Mouse (Mus musculus) adrenal gland, adult 2 months (tissue): ENCODE data around the gene Hbp1. TPM values are rescaled to one million over a fixed set of nuclear protein-coding genes. Genes with fewer than 3 reads are reported as not detected.

Source experiments
- DNase-seq: peaks from one replicate; pipeline ENCODE4 v3.0.0; 2021
- polyA plus RNA-seq: library from polyadenylated mRNA; depleted of rRNA; stranded (reverse); fragments of >200 nt; gene quantifications from 2 replicates; pipeline ENCODE4 v1.2.3, GENCODE M21; 2012; rRNA removed
- total RNA-seq, 2 experiments: library from RNA; stranded (reverse); gene quantifications; 2 replicates each; pipeline ENCODE4 v1.2.3; 2021

Hbp1 gene
- total and polyA plus RNA-seq, 3 experiments = 49.8 to 95.2 (median 76.4) TPM

DNA sequence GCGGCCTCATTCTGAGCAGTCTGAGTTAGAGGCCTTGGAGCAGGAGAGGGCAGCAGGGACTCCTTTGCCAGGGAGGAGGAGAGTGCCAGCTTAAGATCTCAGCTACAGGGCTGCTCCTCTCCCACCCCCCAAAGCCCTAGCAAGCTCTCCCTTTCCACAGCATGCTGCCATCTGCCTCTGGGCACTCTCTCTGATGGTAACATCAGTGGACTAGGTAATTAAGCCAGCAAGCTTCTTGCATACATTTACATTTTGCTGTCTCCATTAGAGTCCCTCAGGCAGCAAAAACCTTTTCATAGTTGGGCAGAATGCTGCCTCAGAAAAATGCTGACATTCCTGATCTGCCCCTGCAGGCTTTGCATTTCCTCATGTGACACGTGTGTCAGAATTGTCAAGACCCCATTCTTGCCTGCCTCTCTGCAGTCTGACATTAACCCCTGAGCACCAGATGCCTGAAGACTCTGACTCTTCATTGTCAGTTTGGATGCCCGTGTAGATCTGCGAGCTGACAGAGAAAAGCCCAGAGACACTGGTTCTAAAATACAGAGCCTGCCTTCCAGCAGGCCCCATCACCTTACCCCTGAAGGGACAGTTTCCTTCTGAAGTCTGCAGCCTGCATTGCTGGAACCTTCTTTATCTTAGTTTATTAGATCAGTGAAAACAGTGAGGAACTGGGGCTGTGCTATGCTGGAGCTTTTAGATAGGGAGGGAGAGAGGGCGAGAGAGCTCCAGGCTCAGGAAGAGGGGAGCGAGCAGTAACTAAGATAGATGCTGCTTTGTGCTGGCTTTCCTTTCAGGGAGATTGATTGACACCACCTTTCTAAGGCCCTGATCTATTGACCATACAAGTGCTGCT lies 44.4 kb downstream of the Hbp1 start:
- no peak for DNase-seq

DNA sequence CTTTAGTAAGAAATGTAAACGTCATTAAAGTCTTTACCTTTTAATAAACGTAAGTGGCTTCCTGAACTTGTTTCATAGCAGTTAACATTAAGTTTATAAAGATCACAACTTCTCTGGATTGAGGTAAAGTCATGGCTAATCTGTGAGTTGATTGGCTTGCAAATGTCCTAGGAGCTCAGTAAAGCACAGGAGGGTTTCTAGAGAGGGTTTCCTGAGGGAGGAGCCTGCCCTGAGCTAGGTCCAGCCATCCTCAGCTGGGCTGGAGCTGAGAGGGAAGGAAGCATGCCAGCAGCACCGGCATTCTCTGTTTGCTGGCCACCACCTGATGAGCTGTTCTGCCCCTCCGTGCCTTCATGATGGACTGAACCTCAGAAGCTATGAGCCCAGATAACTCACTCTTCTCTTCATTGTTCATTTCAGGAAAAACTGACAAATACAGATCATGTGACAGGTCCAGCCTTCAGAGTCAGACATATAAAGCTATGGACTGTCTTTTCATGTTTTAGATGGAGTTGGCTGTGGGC lies 49.9 kb downstream of the Hbp1 start:
- no peak for DNase-seq

DNA sequence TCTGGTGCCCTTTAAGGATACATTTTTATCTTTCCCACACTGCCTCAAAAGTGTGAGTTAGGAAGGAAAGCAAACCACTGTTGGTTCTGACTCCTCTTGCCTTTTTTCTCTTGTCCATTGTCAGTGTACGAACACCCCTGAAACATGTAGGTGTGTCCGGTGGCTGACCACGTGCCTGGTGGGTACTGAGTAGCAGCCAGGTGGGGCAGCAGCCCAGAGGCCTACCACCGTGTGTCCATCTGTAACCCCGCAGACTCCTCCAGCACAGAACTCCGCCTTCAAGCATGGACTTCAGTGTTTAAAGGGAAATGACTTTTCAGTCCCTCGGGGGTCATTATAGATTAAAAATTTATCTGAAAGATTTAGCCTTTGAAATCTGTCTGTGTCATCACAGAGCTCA lies 52.9 kb downstream of the Hbp1 start:
- no peak for DNase-seq

DNA sequence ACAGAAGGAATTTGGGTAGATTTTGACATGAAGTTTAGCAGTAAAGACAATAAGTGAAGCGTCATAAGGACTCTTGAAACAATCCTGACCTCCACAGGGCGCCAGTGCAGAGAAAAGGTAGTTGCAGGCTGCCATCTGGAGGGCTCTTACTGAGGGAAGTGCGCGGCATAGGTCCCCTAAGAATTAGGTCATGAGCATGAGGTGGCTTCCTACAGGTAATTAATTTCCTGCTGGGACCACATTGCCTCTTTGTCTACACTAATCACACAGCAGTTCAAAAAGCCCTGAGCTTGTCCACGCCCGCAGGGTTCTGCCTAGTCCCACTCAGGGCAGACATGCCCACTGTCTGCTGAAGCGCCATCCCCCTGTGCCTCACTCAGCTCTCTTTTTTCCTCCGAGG lies 53.3 kb downstream of the Hbp1 start:
- DNase-seq = no peak

DNA sequence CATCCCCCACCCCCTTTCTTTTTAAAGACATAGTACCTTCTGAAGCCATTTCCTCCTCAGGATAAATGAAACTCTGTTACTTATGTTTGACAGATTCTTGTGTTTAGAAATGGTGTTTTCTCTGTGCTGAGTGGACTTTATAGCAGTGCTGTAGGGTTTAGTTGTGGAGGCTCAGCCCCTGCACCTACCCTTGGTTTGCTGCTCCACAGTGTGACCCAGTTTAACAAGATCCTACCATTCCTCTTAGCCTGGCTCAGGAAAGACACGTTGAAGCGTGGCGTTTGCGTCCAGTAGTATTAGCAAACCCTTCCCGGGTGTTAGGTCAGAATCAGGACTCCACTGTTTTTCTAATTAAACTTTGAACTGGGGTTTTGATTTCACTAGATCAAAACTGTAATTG lies 54.0 kb downstream of the Hbp1 start:
- DNase-seq = no peak

DNA sequence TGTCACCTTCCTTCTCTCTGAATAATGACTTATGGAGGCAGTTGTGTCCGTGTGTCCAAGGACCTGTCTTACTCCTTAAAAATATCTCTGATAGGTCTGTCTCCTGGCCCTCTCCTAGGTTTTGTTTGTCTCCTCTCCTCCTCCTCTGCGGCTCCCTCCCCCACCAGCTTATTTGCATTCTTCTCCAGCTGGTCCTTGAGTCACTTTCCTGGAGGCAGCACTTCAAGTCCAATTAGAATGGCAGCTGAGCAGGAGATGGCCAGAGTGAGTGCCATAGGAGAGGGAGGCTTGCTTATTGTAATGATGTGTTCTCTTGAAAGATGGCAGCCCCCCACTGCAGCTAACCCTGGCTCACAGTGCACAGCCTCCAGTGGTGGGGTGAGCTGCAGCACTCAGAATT lies 54.4 kb downstream of the Hbp1 start:
- DNase-seq = no peak

DNA sequence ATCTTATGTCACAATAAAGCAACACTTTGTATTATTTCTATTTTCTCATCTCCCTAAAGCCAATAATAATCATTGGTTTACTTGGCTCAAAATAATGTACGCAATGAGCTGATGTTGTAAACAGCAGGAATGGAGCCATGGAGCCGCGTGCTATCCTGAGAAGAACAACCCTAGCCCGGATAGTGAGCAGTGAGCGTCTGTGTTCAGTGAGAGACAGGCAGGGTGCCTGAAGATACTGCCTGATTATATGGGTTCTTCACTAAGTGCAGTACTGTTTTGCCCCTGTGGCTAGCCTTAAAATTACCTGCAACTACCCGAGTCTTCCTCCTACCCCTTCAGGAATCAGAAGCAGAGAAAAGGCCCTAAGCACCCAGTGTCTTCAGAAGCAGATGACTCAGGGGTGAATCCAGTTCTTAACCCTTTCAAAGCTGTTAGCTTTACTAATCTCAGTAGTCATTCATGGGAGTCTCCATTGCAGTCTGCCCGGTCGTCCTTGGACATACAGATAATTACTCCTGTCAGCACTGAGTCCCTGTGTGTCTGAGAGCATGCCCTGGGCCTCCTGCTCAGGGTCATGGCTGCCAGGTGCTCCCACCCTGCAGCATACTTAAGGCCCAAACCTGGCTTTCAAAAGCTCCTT lies 55.1 kb downstream of the Hbp1 start:
- no peak for DNase-seq

DNA sequence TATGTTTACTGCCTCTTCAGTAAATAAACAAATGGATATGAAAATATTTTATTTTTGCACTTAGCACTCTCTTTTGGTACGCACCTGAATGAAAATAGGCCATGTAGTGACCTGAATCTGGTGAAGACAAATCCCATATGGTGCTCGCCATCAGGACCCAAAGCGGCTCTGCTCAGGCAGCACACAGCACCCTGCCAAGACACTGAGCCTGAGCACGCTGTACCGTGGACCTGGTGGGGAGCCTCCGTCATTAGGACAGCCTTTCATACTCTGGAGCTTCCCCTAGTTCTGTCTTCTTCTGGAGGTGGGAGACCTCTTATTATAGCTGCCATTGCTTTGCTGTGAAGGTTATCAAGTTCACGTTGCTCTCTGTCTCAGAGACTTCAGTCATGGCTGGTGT lies 57.6 kb downstream of the Hbp1 start:
- DNase-seq = no peak

DNA sequence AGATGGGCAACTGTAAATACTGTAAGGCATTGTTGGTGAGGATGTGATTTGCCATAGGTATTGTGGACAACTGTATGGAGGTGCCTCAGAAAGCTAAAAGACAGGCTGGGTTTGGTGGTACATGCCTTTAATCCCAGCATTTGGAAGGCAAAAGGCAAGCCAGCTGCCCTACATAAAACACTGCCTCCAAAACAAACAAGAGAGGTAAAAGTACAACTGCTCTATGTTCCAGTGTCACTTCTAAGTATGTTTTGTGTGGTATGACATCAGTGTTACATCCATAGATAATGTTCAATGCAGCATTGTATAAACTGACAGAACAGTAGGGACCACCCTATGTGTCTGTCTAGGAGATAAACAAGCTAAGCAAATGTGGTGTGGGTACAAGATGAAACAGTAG lies 58.3 kb downstream of the Hbp1 start:
- DNase-seq = no peak

DNA sequence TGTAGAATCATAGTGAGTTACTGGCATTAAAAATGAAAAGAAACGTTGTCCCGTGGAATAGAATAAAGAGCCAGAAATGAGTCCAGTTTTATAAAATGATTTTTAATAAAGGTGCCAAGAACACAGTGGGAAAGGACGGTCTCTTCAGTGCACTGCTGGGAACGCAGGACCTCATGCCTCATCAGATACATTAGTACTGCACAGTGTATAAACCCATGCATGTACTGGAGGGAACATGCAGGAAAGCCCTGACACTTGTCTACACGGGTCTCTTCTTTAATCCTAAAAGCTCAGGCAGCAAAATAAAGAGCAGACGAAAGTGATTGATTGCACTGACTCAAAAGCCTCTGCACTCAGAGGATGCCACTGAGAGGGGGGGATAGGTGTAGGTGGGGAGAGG lies 59.6 kb downstream of the Hbp1 start:
- no peak for DNase-seq

DNA sequence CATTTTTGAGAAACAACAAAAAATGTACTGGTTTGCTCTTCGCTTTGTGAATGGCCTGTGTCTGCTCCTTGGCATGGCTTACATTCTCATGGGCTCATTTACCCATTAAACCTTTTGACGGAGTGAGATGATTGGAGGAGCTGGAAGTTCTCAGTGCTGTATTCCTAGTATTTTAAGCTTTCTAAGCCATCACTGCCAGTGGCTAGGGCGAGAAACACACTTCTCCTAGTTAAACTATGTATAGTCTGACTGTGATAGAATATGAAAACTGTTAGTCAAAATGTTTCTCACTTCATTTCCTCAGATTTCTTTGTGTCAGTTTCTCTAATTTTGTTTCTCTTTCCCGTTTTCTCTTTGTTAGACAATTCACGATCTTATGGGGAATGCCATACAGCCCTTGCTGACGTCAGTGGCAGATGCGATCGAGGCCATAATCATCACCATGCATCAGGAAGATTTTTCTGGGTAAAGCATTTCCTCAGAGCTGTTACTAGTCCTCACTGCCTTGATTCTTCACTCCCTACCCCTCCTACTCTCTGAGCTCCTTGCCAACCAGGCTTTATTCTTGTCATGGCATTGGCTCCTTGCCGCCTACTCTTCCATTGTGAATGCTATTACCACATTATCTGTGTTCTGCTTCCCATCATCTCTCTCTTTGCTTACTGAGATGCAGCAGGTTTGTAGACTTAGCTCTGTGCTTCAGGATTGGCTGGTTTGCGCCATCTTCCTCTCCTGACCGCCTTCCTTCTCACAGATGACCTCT lies 64.3 kb downstream of the Hbp1 start:
- no peak for DNase-seq

DNA sequence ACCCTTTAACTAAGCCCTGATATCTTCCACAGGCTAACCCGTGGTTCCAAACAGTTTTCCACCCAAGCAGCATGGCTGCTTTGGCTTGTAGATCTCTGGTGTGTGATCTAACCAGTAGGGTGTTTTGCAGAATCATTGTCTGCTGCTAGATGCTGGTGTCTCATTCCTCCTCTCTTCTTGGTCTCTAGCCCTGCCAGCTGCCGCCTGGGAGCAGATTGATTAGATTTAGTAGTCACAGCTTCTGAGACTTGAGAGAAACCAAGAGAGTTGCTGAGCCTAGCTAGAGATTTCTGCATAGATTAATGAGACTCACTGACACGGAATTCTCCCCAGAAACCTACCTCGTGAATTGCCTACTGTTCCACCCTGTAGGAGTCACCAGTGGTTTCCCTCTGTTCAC lies 65.3 kb downstream of the Hbp1 start:
- no peak for DNase-seq

DNA sequence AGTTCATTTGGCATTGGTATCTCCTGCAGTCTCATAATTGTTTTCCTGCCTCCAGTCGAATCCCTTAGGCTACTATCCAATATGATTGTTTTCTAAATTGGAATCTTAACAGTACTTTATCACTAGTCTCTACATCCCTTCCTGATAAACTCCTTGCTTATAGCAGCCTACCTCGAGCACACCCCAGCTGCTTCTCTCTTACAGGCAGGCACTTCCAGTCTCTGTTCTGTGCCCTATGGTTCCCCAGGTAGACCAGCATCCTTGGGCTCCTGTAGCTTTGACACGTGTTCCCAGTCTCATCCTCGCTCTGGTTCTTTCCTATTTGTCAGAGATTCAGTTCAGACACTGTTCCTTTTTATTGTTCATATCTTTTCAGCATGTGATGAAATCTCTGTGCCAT lies 66.0 kb downstream of the Hbp1 start:
- no peak for DNase-seq

DNA sequence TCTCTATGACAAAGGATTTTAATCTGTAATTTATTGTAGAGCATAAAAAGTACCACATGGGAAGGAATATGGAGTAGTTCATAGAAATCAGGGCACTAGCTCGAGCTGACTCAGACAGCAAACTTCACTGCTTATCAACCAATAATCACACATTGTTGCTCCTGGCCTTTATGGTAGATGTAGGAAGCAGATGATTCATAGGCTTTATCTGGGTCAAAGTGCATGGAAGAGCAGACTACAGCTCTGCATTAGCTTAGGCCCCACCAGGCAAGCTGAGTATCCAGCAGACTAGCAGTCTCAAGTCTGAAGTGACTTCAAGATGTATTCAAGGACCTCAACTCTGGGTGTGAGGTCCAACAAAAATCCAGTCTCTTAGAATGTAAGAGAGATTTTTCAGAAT lies 67.6 kb downstream of the Hbp1 start:
- DNase-seq = peak; percentile 35

DNA sequence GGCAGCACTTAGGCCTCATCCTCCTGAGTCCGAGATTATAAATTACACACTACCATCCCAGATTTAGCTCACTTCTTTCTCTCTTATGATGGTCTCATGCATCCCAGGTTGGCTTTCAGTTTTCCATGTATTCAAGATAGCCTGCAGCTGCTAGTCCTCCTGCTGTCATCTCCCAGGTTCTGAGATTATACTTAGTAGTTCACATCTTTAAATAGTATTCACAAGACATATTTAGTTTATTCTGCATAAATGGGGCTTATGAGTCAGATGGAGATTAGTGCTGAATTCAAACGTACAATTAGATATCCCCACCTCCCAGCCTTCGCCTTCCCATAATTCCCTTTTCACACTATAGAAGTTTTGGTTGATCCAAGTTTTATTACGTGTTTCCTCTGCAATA lies 73.6 kb downstream of the Hbp1 start:
- no peak for DNase-seq

Other genes with a start within 250 kb of the Hbp1 start
- gene Gpr22, start 236.6 kb downstream of the Hbp1 start, total RNA-seq = 1 to 10 TPM; 7.1 to 9.7 TPM
- gene Gpr22, start 236.6 kb downstream of the Hbp1 start, polyA plus RNA-seq = 0.38 and 0.42 TPM in 2 replicates
- 100 to 1,000 TPM; 336 to 511 TPM for gene Prkar2b, start 110.8 kb upstream of the Hbp1 start, total RNA-seq
- gene Prkar2b, start 110.8 kb upstream of the Hbp1 start, polyA plus RNA-seq = 134 and 196 TPM in 2 replicates